Mouse (Mus musculus): ENCODE data around the gene Ccdc92b.

- TF ChIP-seq CTCF (IDR thresholded peaks at IDR 0.05), result no peak
- TF ChIP-seq EP300 (IDR thresholded peaks at IDR 0.05), result no peak
These were observed 28.7 kb upstream of the Ccdc92b start for GRCm38 (mm10) chr11:74590691-74591090.

All from lung, postnatal 0 days (tissue).